Mouse (Mus musculus) megakaryocyte-erythroid progenitor cell, adult 5 weeks (primary cell): Measurements from ENCODE around the gene Uap1l1. TPM values are rescaled to one million over a fixed set of nuclear protein-coding genes. Genes with fewer than 3 reads are reported as not detected.

Source experiments
- polyA plus RNA-seq: library from polyadenylated mRNA; stranded (reverse); fragments of >175 nt; gene quantifications from 2 replicates; pipeline ENCODE4 v1.2.3, GENCODE M21; 2012

Uap1l1 gene
- 16.7 and 24.2 TPM in 2 replicates for polyA plus RNA-seq

DNA sequence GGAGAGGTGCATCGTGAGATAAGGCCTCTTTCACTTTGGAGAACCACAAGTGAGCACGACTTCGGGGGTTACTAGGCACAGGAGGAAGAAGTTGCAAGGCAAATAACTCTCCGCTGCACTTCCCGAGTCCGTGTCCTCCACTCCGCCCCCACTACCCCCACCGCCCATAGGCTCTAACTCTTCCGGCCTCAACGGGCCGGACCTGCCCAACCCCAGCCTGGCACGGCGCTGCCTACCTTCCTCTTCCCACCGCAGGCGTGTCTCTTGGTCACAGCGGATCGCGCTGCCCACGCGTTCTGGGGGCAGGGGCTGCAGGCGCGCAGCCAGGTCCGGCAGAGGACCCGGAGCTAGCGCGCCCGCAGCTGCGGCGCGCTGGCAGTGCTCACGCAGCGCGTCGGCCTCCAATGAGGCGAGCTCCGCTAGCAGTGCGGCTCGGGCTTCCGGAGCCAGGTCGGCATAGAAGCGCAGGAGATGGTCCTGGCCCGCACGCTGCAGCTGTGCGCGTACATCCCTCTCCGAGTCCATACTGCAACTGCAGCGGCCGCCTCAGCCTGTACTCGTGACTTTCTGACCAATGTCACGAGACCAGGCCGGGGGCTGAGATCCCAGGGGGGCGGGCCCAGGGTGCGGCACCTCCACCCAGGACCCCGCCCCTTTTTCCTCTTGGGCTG is at the start of gene Uap1l1:
TSS of gene Uap1l1 (minus strand) at position 592 of the 671 bp plus-strand sequence.

DNA sequence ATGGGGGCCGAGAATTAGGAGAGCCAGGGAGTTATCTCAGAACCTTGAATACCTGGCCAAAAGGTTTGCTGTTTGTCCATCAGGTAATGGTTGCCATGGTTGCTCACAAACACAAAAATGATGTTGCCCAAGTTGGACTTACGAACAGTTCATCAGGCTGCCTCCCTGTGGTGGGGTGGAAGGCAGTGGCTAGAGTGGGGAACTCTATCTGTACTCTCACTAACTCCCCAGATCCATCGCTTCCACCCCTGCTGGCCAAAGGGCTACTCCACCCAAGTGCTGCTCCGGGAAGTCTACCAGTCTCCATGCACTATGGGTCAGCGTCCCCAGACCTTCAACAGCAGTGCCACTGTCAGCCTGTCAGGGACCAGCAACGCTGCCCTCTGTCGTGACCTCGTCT is 33.6 kb upstream of the Uap1l1 start, which contains the start of gene Npdc1:
TSS of gene Npdc1 (plus strand) at position 301 of the 400 bp plus-strand sequence.

DNA sequence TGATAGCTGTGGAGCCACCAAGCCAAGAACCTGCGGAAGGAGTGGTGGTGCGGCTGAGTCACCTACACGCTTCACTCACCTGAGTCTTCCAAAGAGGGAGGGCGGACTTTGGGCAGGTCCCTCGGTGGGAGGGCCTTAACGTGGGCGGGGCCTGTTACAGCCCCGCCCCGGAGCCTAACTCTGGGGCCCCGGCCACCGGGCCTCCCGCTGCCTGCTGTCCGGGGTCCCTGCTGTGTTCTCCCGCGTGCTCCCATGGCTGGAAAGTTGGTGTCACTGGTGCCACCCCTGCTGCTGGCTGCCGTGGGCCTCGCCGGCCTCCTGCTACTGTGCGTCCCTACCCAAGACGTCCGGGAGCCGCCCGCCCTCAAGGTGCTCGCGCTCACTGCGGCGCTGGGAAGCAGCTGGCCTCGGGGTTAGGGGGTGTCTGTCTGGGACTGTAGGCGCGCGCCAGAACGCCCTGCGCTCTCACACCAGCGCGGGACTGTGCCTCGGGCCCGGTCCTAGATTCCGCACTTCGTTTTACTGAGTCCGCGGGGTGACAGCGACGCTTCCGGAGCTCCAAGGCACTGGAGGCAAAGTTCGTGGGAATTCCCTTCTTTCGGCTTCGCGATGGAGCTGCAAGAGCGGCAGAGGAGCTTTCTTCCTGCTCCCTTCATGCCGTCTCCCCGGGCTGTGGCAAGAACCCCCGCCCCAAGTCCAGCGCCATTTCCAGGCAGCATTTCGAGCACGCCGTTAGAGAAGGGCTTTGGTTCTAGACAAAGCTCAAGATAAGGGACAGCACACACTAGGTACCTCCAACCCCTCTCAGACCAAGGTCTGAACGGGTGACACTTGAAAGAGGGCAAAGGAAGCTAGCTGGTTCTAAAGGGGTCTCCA is 30.5 kb upstream of the Uap1l1 start, which contains the start of gene Entpd2:
TSS of gene Entpd2 (plus strand) at position 154 of the 876 bp plus-strand sequence.

DNA sequence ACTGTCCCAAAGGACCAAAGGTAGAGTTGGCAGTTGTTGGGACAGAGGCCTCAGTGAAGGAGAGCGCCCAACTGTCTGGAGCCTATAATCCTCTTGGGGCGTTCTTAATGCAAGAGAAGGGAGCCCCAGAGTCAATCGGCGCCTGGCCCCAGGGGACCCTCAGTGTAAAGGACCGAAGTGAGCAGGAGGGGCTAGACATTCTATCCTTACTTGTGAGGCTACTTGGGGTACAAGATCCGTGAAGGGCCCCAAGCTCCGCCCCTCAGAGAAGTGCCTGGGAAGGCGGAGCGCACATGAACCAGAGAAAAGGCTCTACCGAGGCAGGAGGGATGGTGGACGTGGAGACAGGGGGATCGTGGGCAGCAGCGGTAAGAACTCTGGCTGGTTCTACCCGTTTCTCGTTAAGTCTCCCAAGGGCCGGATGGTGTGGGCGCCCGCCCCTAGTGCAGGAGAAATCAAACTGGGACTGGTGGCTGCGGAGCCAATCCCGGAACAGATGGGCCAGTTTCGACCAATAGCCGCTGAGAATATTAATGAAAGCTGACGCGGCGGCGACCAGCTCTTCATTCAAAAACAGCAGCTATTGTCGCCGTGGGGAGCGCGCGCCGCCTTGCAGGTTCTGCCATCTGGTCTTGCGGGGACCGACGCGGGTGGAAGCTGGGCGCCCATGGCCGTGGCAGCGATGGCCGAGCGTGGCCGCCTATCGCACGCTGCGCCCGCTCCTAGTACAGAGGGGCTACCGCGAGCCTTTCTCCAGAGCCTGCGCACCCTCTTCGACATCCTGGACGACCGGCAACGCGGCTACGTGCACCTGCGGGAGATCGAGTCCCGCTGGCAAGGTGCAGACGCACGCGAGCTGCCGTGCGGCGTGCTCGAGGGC is 6.5 kb upstream of the Uap1l1 start, which contains the start of gene Sapcd2:
TSS of gene Sapcd2 (plus strand) at position 558 of the 880 bp plus-strand sequence.

DNA sequence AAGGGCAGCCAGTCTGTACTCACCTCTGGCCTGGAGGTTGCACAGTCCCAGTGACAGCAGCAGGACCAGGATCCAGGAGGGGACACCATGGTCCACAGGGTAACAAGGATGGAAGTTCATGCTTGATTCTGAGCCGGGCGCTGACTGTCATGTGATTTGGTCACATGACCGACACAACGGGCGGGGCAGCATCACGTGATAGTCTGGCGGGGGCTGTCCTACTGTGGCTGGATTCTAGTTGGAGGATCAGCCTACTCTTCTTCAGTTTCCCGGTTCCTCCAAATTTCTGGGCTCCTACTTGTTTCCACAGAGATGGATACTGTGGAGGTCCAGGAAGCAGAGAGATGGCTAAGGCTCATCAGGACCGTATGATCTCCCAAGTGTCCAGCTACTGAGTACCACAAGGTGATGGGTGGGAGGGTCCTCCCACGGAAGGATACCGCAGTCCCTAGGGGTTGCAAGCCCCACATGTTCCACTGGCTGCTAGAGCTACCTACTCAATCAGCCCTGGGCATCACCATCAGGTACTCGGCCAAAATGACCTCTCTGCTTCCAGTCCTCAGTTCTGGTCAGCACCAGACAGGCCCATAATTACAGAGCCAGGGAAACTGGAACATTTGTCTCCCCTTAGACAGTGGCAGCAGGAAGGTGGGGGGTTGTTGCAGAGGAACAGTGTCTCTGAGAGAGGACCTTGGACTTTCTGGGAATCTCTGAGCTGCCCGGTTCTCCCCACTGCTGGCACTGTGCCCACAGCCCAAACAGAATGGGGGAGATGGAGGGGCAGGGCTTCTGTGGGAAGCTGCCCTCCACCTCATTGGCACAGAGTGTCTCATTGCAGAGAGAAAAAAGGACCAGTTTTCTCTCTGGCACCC is 9.0 kb downstream of the Uap1l1 start, which contains the start of gene Dpp7:
TSS of gene Dpp7 (minus strand) at position 152 of the 872 bp plus-strand sequence.

DNA sequence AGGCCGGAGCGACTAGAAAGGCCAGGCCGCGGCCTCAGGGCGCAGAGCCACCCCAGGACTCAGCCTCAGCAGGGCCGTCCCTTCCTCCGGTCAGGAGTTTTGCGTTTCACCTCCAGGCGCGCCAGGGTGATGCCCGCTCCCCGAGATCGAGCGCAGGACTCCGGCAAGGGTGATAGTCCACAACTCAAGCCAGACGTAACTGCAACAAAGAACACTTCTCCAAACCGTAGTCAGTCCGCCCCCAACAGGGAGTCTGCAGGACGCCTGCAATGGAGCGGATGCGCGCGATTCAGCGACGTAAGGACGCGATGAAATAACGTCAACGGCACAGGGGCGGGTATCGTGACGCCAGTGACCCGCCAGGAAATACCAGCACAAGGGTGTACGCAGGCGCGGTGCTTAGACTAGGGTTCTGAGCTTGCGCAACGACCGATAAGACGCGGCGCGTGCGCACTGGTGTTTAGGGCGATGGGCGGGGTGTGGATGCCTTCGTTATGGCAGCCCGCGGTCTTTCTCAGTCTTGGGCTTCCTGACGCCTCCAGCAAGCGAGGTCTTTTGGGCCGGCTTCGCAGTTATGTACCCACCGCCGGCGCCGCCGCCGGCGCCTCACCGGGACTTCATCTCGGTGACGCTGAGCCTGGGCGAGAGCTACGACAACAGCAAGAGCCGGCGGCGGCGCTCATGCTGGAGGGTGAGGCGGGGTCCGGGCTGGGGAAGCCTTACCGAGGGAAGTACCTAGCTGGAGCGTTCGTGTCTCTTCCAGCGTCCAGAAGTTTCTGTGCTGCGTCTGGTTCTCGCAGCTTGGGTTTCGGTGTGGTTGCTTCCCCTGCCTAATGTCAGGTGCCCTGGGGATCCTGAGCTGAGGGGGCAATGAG is 33.0 kb downstream of the Uap1l1 start, which contains the start of gene Man1b1:
TSS of gene Man1b1 (plus strand) at position 53 of the 875 bp plus-strand sequence.

DNA sequence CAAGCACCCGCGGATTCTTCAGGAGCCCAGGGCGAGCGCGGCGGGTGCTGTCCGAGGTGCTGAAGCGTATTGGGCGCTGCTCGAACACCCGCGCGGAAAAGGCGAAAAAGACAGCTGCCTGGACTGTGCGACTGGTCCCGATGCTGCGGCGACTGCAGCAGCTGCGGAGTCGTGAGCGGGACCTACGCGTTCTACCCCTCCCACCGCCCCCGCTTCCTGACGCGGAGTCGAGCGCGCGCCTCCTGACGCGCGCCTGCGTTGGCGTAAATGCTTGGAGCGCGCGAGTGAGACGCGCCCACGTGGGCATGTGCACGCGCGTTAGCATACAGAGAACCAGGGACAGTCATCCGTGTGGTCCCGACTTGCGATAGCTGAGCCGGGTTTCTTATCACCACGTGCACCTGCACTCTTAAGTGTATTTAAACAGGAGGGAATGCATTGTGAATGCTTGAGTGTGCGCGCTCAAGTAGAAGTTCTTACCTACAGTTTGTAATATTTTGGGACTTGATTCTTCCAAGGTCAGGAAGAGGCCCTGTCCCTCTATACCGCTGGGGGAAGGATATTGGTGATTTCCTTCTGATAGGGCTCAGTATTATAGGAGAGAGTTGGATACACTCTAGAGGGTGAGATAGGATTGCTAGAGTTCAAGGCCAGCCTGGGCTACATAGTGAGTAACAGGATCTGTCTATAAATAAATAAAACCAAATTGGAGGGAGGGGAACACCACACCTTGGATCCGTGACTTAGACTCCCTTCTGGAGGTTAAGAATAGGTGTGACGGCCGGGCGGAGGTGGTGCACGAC is 46.3 kb downstream of the Uap1l1 start, which contains the start of gene Grin1:
TSS of gene Grin1 (minus strand) at position 217 of the 803 bp plus-strand sequence.

Other genes starting within 250 kb of the Uap1l1 start
- 4.1 and 6.7 TPM in 2 replicates for gene Nrarp, start 184.9 kb downstream of the Uap1l1 start, polyA plus RNA-seq
- gene Tor4a, start 168.8 kb downstream of the Uap1l1 start, polyA plus RNA-seq: 8.8 and 14.5 TPM in 2 replicates
- gene Nelfb, start 154.2 kb downstream of the Uap1l1 start, polyA plus RNA-seq: 26.8 and 30.3 TPM in 2 replicates
- gene Stpg3, start 151.0 kb downstream of the Uap1l1 start, polyA plus RNA-seq: 0.09 and 0.26 TPM in 2 replicates
- 0.07 and 0.15 TPM in 2 replicates for gene Fam166a, start 146.9 kb downstream of the Uap1l1 start, polyA plus RNA-seq
- gene Tubb4b, start 141.0 kb downstream of the Uap1l1 start, polyA plus RNA-seq: 382 and 509 TPM in 2 replicates
- gene Slc34a3, start 131.3 kb downstream of the Uap1l1 start, polyA plus RNA-seq: not detected in 2 replicates
- gene Rnf224, start 128.9 kb downstream of the Uap1l1 start, polyA plus RNA-seq: 0.12 and 0.18 TPM in 2 replicates
- gene Rnf208, start 123.4 kb downstream of the Uap1l1 start, polyA plus RNA-seq: 8.5 and 13.7 TPM in 2 replicates
- 0.22 TPM in 1 of 2 replicates, not detected in the other for gene Cysrt1, start 123.2 kb downstream of the Uap1l1 start, polyA plus RNA-seq
- 2.8 TPM in 1 of 2 replicates, not detected in the other for gene AL732309.1, start 118.8 kb downstream of the Uap1l1 start, polyA plus RNA-seq
- gene Tmem203, start 110.2 kb downstream of the Uap1l1 start, polyA plus RNA-seq: 7.3 and 8.5 TPM in 2 replicates
- gene Tprn, start 103.1 kb downstream of the Uap1l1 start, polyA plus RNA-seq: 58.1 and 64.5 TPM in 2 replicates
- 223 and 227 TPM in 2 replicates for gene Ssna1, start 93.2 kb downstream of the Uap1l1 start, polyA plus RNA-seq
- 23.1 and 24.8 TPM in 2 replicates for gene Anapc2, start 93.2 kb downstream of the Uap1l1 start, polyA plus RNA-seq
- gene Tmem210, start 77.5 kb downstream of the Uap1l1 start, polyA plus RNA-seq: not detected in 2 replicates
- not detected in 2 replicates for gene Lrrc26, start 75.8 kb downstream of the Uap1l1 start, polyA plus RNA-seq
- gene Grin1, start 46.5 kb downstream of the Uap1l1 start, polyA plus RNA-seq: 0.01 and 0.02 TPM in 2 replicates
- gene Man1b1, start 33.3 kb downstream of the Uap1l1 start, polyA plus RNA-seq: 27.2 and 28.1 TPM in 2 replicates
- 6.3 and 7.2 TPM in 2 replicates for gene Dpp7, start 9.3 kb downstream of the Uap1l1 start, polyA plus RNA-seq
- 35.8 and 46.8 TPM in 2 replicates for gene Sapcd2, start 6.6 kb upstream of the Uap1l1 start, polyA plus RNA-seq
- 0.09 and 0.39 TPM in 2 replicates for gene Entpd2, start 30.2 kb upstream of the Uap1l1 start, polyA plus RNA-seq
- 2.3 and 6.0 TPM in 2 replicates for gene Npdc1, start 33.7 kb upstream of the Uap1l1 start, polyA plus RNA-seq
- gene Fut7, start 57.6 kb upstream of the Uap1l1 start, polyA plus RNA-seq: 19.2 and 28.1 TPM in 2 replicates
- gene Abca2, start 63.0 kb upstream of the Uap1l1 start, polyA plus RNA-seq: 58.0 and 85.3 TPM in 2 replicates
- gene Clic3, start 91.2 kb upstream of the Uap1l1 start, polyA plus RNA-seq: 0.61 TPM in 1 of 2 replicates, not detected in the other
- gene Paxx, start 95.4 kb upstream of the Uap1l1 start, polyA plus RNA-seq: 81.2 and 90.9 TPM in 2 replicates
- 0.83 and 1.2 TPM in 2 replicates for gene Ptgds, start 104.4 kb upstream of the Uap1l1 start, polyA plus RNA-seq
- gene Lcn12, start 128.2 kb upstream of the Uap1l1 start, polyA plus RNA-seq: not detected in 2 replicates
- gene Fbxw5, start 135.1 kb upstream of the Uap1l1 start, polyA plus RNA-seq: 39.7 and 48.0 TPM in 2 replicates
- 0.13 and 0.45 TPM in 2 replicates for gene C8g, start 136.0 kb upstream of the Uap1l1 start, polyA plus RNA-seq
- gene Traf2, start 181.3 kb upstream of the Uap1l1 start, polyA plus RNA-seq: 11.8 and 12.9 TPM in 2 replicates
- gene Edf1, start 192.2 kb upstream of the Uap1l1 start, polyA plus RNA-seq: 607 and 733 TPM in 2 replicates
- 2.5 and 2.7 TPM in 2 replicates for gene Mamdc4, start 209.2 kb upstream of the Uap1l1 start, polyA plus RNA-seq
- gene Phpt1, start 209.5 kb upstream of the Uap1l1 start, polyA plus RNA-seq: 14.1 and 16.5 TPM in 2 replicates
- 0.37 and 0.81 TPM in 2 replicates for gene Ajm1, start 216.1 kb upstream of the Uap1l1 start, polyA plus RNA-seq
- gene Rabl6, start 242.8 kb upstream of the Uap1l1 start, polyA plus RNA-seq: 76.2 and 87.1 TPM in 2 replicates